8 mouse cellular contexts compared by ENCODE assay signal in genomic region chr5:142935642-142936335, GRCm38 (mm10). TPM values are rescaled to one million over a fixed set of nuclear protein-coding genes. Genes with fewer than 3 reads are reported as not detected.
DNase-seq lines count a peak whose midpoint lies in the region; ATAC-seq and TF ChIP-seq lines count a peak whose summit lies in the region.

No protein-coding gene starts in this region.

- no peak overlapping the region for H3K27ac ChIP-seq in ES-E14 (ENCODE audit: insufficient read depth, low read depth, low read length, poor library complexity, severe bottlenecking)
- no peak overlapping the region for H3K27ac ChIP-seq in forebrain, embryonic 13.5 days
- H3K27ac ChIP-seq in heart, postnatal 0 days (ENCODE audit: low read depth): peak overlapping the region; percentile 36; the same call in 1 of the 2 replicates
- peak overlapping the region; percentile 79 for H3K27ac ChIP-seq in liver, embryonic 13.5 days
- H3K27ac ChIP-seq in testis, adult 2 months (ENCODE audit: control insufficient read depth, insufficient read depth, low read depth, low read length): no peak overlapping the region

- no peaks in the 10 kb centered on the region for H3K9me3 ChIP-seq in ES-E14 (ENCODE audit: control insufficient read depth, insufficient read depth, low read depth, low read length)
- H3K9me3 ChIP-seq in forebrain, embryonic 13.5 days (replicated peaks): 0 out of 2 replicates have a peak, but pooled peaks cover 2% of the 10 kb centered on the region
- H3K9me3 ChIP-seq in heart, postnatal 0 days (replicated peaks; ENCODE audit: control insufficient read depth, low read length): no peaks in the 10 kb centered on the region
- no peaks in the 10 kb centered on the region; the same call in 1 of the 2 replicates for H3K9me3 ChIP-seq in liver, embryonic 13.5 days (replicated peaks)

- H3K4me3 ChIP-seq in ES-E14 (ENCODE audit: insufficient read depth in 1 of 2, low read depth in 1 of 2, low read length in 2 of 2, poor library complexity in 1 of 2, severe bottlenecking in 1 of 2): peak overlapping the region in 1 of 2 experiments; percentile 51; a peak in 2 of 4 replicates
- peak overlapping the region; percentile 21; the same call in 1 of the 2 replicates for H3K4me3 ChIP-seq in forebrain, embryonic 13.5 days
- H3K4me3 ChIP-seq in heart, postnatal 0 days (ENCODE audit: low read depth, low read length): peak overlapping the region; percentile 18
- peak overlapping the region; percentile 43 for H3K4me3 ChIP-seq in liver, embryonic 13.5 days (replicated peaks)
- H3K4me3 ChIP-seq in testis, adult 2 months (ENCODE audit: control insufficient read depth, low read depth, low read length): no peak overlapping the region

- peaks cover 0 to 13% of the 10 kb centered on the region in 2 experiments; a peak in 2 of 4 replicates for H3K4me1 ChIP-seq in ES-E14 (ENCODE audit: control insufficient read depth in 2 of 2, insufficient read depth in 2 of 2, low read length in 2 of 2, poor library complexity in 1 of 2)
- peaks cover 12% of the 10 kb centered on the region for H3K4me1 ChIP-seq in forebrain, embryonic 13.5 days
- H3K4me1 ChIP-seq in heart, postnatal 0 days (ENCODE audit: control insufficient read depth, insufficient read depth): peaks cover 6% of the 10 kb centered on the region; the same call in 1 of the 2 replicates
- H3K4me1 ChIP-seq in liver, embryonic 13.5 days (replicated peaks): peaks cover 59% of the 10 kb centered on the region
- peaks cover 9% of the 10 kb centered on the region for H3K4me1 ChIP-seq in testis, adult 2 months (ENCODE audit: control insufficient read depth, insufficient read depth, low read length)

- H3K27me3 ChIP-seq in forebrain, embryonic 13.5 days: no peaks in the 10 kb centered on the region
- no peaks in the 10 kb centered on the region for H3K27me3 ChIP-seq in heart, postnatal 0 days (ENCODE audit: control insufficient read depth, insufficient read depth, low read length)
- no peaks in the 10 kb centered on the region for H3K27me3 ChIP-seq in liver, embryonic 13.5 days
- H3K27me3 ChIP-seq in testis, adult 2 months (ENCODE audit: control insufficient read depth, insufficient read depth, low read length): no peaks in the 10 kb centered on the region

- 16% methylated on average over 13 of the region's 13 CpGs for WGBS in forebrain, embryonic 13.5 days
- 22% methylated on average over 13 of the region's 13 CpGs for WGBS in heart, postnatal 0 days
- 21% methylated on average over 13 of the region's 13 CpGs for WGBS in liver, embryonic 13.5 days (ENCODE audit: insufficient replicate concordance)

- TF ChIP-seq CTCF in heart, postnatal 0 days (IDR thresholded peaks at IDR 0.05; ENCODE audit: low read depth): peak; percentile 50
- peak; percentile 29; the same call in 1 of the 2 replicates for TF ChIP-seq CTCF in testis, adult 2 months (IDR thresholded peaks at IDR 0.05; ENCODE audit: control insufficient read depth, insufficient read depth, insufficient replicate concordance, low read depth, low read length)

- H3K36me3 ChIP-seq in ES-E14 (ENCODE audit: control insufficient read depth, insufficient read depth, low read length, poor library complexity, severe bottlenecking): no peaks in the 10 kb centered on the region
- no peaks in the 10 kb centered on the region for H3K36me3 ChIP-seq in forebrain, embryonic 13.5 days (ENCODE audit: poor library complexity, severe bottlenecking)
- H3K36me3 ChIP-seq in heart, postnatal 0 days (replicated peaks; ENCODE audit: control insufficient read depth, insufficient read depth, low read length): no peaks in the 10 kb centered on the region
- H3K36me3 ChIP-seq in liver, embryonic 13.5 days: no peaks in the 10 kb centered on the region
- no peaks in the 10 kb centered on the region for H3K36me3 ChIP-seq in testis, adult 2 months (ENCODE audit: control insufficient read depth, insufficient read depth, low read length)

- peak; percentile 79 for DNase-seq in ES-E14 (ENCODE audit: low read depth, low spot score)
- DNase-seq in heart, postnatal 0 days (ENCODE audit: low spot score): peak; percentile 68
- peak; percentile 89 to 91 for DNase-seq in kidney, postnatal 36 days
- DNase-seq in liver, embryonic 13.5 days: peak; percentile 79
- DNase-seq in natural killer cell, adult 2 months (ENCODE audit: low spot score in 2 of 2): peak; percentile 60 to 66

- TF ChIP-seq POLR2A in testis, adult 2 months (IDR thresholded peaks at IDR 0.05; ENCODE audit: control insufficient read depth, low read depth, low read length): no peak

- H3K4me2 ChIP-seq in forebrain, embryonic 13.5 days: peak overlapping the region; percentile 48
- H3K4me2 ChIP-seq in heart, postnatal 0 days (ENCODE audit: low read depth, low read length): peak overlapping the region; percentile 53
- peak overlapping the region; percentile 68 for H3K4me2 ChIP-seq in liver, embryonic 13.5 days

- in situ Hi-C loops in ES-E14 (cut with MboI; ENCODE audit: low sequenced_read_pairs in 2 of 2, unreplicated experiment in 2 of 2): loop anchor here (5.0 kb wide), 2 partner anchors 102 to 107 kb away; no protein-coding TSS in a partner anchor

- peak; percentile 76 for ATAC-seq in cerebellum, adult (ENCODE audit: insufficient number of reproducible peaks, low FRiP score, low TSS enrichment)
- ATAC-seq in forebrain, embryonic 13.5 days: peak; percentile 76
- ATAC-seq in heart, postnatal 0 days (ENCODE audit: insufficient read depth, low read depth): peak; percentile 70
- peak; percentile 67 for ATAC-seq in liver, embryonic 13.5 days (ENCODE audit: low read depth)

- no peak overlapping the region for H3K9ac ChIP-seq in ES-E14 (ENCODE audit: insufficient read depth, low read depth, low read length, poor library complexity, severe bottlenecking)
- peak overlapping the region; percentile 54 for H3K9ac ChIP-seq in forebrain, embryonic 13.5 days
- no peak overlapping the region; the same call in 1 of the 2 replicates for H3K9ac ChIP-seq in heart, postnatal 0 days (replicated peaks; ENCODE audit: low read depth, low read length)
- peak overlapping the region; percentile 59 for H3K9ac ChIP-seq in liver, embryonic 13.5 days

- no peak for TF ChIP-seq EP300 in heart, postnatal 0 days (IDR thresholded peaks at IDR 0.05; ENCODE audit: low read depth)

TF ChIP-seq in ES-E14, 5 proteins besides CTCF, POLR2A, EP300 and RAD21:
- TF ChIP-seq ZNF384 (IDR thresholded peaks at IDR 0.05; ENCODE audit: low read depth, low read length) (no peak), HCFC1 (IDR thresholded peaks at IDR 0.05; ENCODE audit: borderline replicate concordance, insufficient read depth, low read length) (peak; percentile 95)

RNA-seq across cellular contexts. Expression of gene Fscn1, which starts 24.4 kb away (rescaled TPM):
- 161 and 310 TPM in 2 replicates for total RNA-seq in ES-E14 (2012; rRNA removed)
- polyA plus RNA-seq in forebrain, embryonic 13.5 days (2015; fragmentation: Nextera tagmentation; extraction: Ambion mirVana): 521 and 522 TPM in 2 replicates
- total RNA-seq in heart, postnatal 0 days (2014; rRNA removed; ENCODE audit: low replicate concordance): 101 and 104 TPM in 2 replicates
- polyA plus RNA-seq in heart, postnatal 0 days (2015; fragmentation: Nextera tagmentation; extraction: Ambion mirVana): 77.9 and 78.7 TPM in 2 replicates
- 29.5 and 38.3 TPM in 2 replicates for polyA plus RNA-seq in liver, embryonic 13.5 days (2015; fragmentation: Nextera tagmentation; extraction: Ambion mirVana)
- 27.1 and 27.3 TPM in 2 replicates for polyA plus RNA-seq in testis, adult 2 months (2012; rRNA removed)

RNA-seq across cellular contexts. Expression of gene Actb, which starts 29.2 kb away (rescaled TPM):
- 3,755 and 4,692 TPM in 2 replicates for total RNA-seq in ES-E14 (2012; rRNA removed)
- polyA plus RNA-seq in forebrain, embryonic 13.5 days (2015; fragmentation: Nextera tagmentation; extraction: Ambion mirVana): 15,903 and 18,325 TPM in 2 replicates
- 2,129 and 2,574 TPM in 2 replicates for total RNA-seq in heart, postnatal 0 days (2014; rRNA removed; ENCODE audit: low replicate concordance)
- 4,473 and 4,544 TPM in 2 replicates for polyA plus RNA-seq in heart, postnatal 0 days (2015; fragmentation: Nextera tagmentation; extraction: Ambion mirVana)
- 8,250 and 9,425 TPM in 2 replicates for polyA plus RNA-seq in liver, embryonic 13.5 days (2015; fragmentation: Nextera tagmentation; extraction: Ambion mirVana)
- polyA plus RNA-seq in testis, adult 2 months (2012; rRNA removed): 1,383 and 1,491 TPM in 2 replicates

RNA-seq across cellular contexts. Expression of gene Fbxl18, which starts 40.6 kb away (rescaled TPM):
- 20.1 and 27.1 TPM in 2 replicates for total RNA-seq in ES-E14 (2012; rRNA removed)
- 30.7 and 35.1 TPM in 2 replicates for polyA plus RNA-seq in forebrain, embryonic 13.5 days (2015; fragmentation: Nextera tagmentation; extraction: Ambion mirVana)
- 12.5 and 17.8 TPM in 2 replicates for total RNA-seq in heart, postnatal 0 days (2014; rRNA removed; ENCODE audit: low replicate concordance)
- 6.8 and 7.3 TPM in 2 replicates for polyA plus RNA-seq in heart, postnatal 0 days (2015; fragmentation: Nextera tagmentation; extraction: Ambion mirVana)
- polyA plus RNA-seq in liver, embryonic 13.5 days (2015; fragmentation: Nextera tagmentation; extraction: Ambion mirVana): 3.7 and 4.2 TPM in 2 replicates
- 8.5 and 8.9 TPM in 2 replicates for polyA plus RNA-seq in testis, adult 2 months (2012; rRNA removed)

Comparison
In these comparisons a context has a peak if more than half of its experiments do, and no peak if none do; other contexts are left out.
1. H3K27ac ChIP-seq: peak in heart, postnatal 0 days (single experiment) and liver, embryonic 13.5 days (single experiment); none in ES-E14 (single experiment), forebrain, embryonic 13.5 days (single experiment) and testis, adult 2 months (single experiment).
2. H3K9ac ChIP-seq: peak in forebrain, embryonic 13.5 days (single experiment) and liver, embryonic 13.5 days (single experiment); none in ES-E14 (single experiment) and heart, postnatal 0 days (single experiment).
3. Peak in every context shown above with its lines, with median percentiles within 50 percentile points of each other: DNase-seq, ATAC-seq and H3K4me2 ChIP-seq.